Mouse (Mus musculus) inflammation-experienced regulatory T-cells, adult 16 weeks (primary cell): ENCODE data around the gene Rce1. TPM values are rescaled to one million over a fixed set of nuclear protein-coding genes. Genes with fewer than 3 reads are reported as not detected.

ENCODE experiments used
- polyA plus RNA-seq: library from polyadenylated mRNA; unstranded; fragments of 100-300 nt; shearing (Covaris generic); gene quantifications from one replicate; pipeline ENCODE4 v1.2.1, GENCODE M21; 2017

The Rce1 gene
- polyA plus RNA-seq: 60.1 TPM

GRCm38 (mm10) chr19:4625179-4625828, at the start of gene Rce1:
Gene Rce1, minus strand, starts transcription at chr19:4625641.

GRCm38 (mm10) chr19:4615151-4616093, 10.0 kb downstream of the Rce1 start, which contains the start of gene Lrfn4:
Gene Lrfn4, minus strand, starts transcription at chr19:4615667.

Other genes with a start within 250 kb of the Rce1 start
- gene Kdm2a, start 227.4 kb downstream of the Rce1 start, polyA plus RNA-seq: 55.9 TPM
- gene Rhod, start 186.2 kb downstream of the Rce1 start, polyA plus RNA-seq: 7.2 TPM
- not detected for gene Syt12, start 148.2 kb downstream of the Rce1 start, polyA plus RNA-seq
- not detected for gene 2010003K11Rik, start 127.1 kb downstream of the Rce1 start, polyA plus RNA-seq
- gene Pcx, start 115.2 kb downstream of the Rce1 start, polyA plus RNA-seq: 5.1 TPM
- gene Lrfn4, start 10.0 kb downstream of the Rce1 start, polyA plus RNA-seq: 0.13 TPM
- gene Gm960, start 73.0 kb upstream of the Rce1 start, polyA plus RNA-seq: 0.18 TPM
- gene Sptbn2, start 85.5 kb upstream of the Rce1 start, polyA plus RNA-seq: 0.46 TPM
- 56.0 TPM for gene Rbm4b, start 130.9 kb upstream of the Rce1 start, polyA plus RNA-seq
- 63.3 TPM for gene Rbm4, start 168.3 kb upstream of the Rce1 start, polyA plus RNA-seq
- gene Gm21992, start 186.0 kb upstream of the Rce1 start, polyA plus RNA-seq: 45.2 TPM
- 88.2 TPM for gene Rbm14, start 186.0 kb upstream of the Rce1 start, polyA plus RNA-seq
- gene Ccs, start 213.7 kb upstream of the Rce1 start, polyA plus RNA-seq: 157 TPM
- gene Ccdc87, start 213.7 kb upstream of the Rce1 start, polyA plus RNA-seq: not detected
- 15.1 TPM for gene Ctsf, start 229.5 kb upstream of the Rce1 start, polyA plus RNA-seq